Mouse (Mus musculus): ENCODE data around the gene Ano4.

GRCm38 (mm10) chr10:89391571-89392163 is 47.1 kb upstream of the Ano4 start:
- TF ChIP-seq CHD2 (IDR thresholded peaks at IDR 0.05; ENCODE audit: low read length), result no peak
- no peak for TF ChIP-seq CTCF (conservative IDR thresholded peaks at IDR 0.05 in 1 of 2, IDR thresholded peaks at IDR 0.05 in 1 of 2; ENCODE audit: low read depth in 2 of 2, low read length in 2 of 2)
- no peak for TF ChIP-seq POLR2A (IDR thresholded peaks at IDR 0.05; ENCODE audit: low read depth, low read length)
- no peak for TF ChIP-seq HCFC1 (IDR thresholded peaks at IDR 0.05; ENCODE audit: low read depth, low read length)
- TF ChIP-seq ZC3H11A (IDR thresholded peaks at IDR 0.05; ENCODE audit: low read depth, low read length), result no peak
- no peak for TF ChIP-seq RAD21 (IDR thresholded peaks at IDR 0.05; ENCODE audit: low read depth, low read length)
- no peak for TF ChIP-seq JUND (conservative IDR thresholded peaks at IDR 0.05; ENCODE audit: low read depth, low read length)
- no peak for TF ChIP-seq MAX (IDR thresholded peaks at IDR 0.05; ENCODE audit: low read length)
- TF ChIP-seq MYC (IDR thresholded peaks at IDR 0.05; ENCODE audit: low read depth, low read length), result no peak
- TF ChIP-seq USF1 (IDR thresholded peaks at IDR 0.05; ENCODE audit: low read depth, low read length), result no peak
- no peak for TF ChIP-seq TCF12 (IDR thresholded peaks at IDR 0.05; ENCODE audit: low read depth, low read length)
- no peak for TF ChIP-seq ELF1 (IDR thresholded peaks at IDR 0.05; ENCODE audit: low read depth, low read length)
- TF ChIP-seq UBTF (IDR thresholded peaks at IDR 0.05; ENCODE audit: low read depth, low read length), result no peak
- TF ChIP-seq USF2 (conservative IDR thresholded peaks at IDR 0.05; ENCODE audit: low read depth, low read length), result no peak

Data from CH12.LX (cell line).